Mouse (Mus musculus): Measurements from ENCODE around the gene Cyb561a3. TPM values are rescaled to one million over a fixed set of nuclear protein-coding genes. Genes with fewer than 3 reads are reported as not detected.

Cyb561a3 gene
- total and polyA plus RNA-seq, 3 experiments = 8.2 to 23.1 (median 18.0) TPM

DNA sequence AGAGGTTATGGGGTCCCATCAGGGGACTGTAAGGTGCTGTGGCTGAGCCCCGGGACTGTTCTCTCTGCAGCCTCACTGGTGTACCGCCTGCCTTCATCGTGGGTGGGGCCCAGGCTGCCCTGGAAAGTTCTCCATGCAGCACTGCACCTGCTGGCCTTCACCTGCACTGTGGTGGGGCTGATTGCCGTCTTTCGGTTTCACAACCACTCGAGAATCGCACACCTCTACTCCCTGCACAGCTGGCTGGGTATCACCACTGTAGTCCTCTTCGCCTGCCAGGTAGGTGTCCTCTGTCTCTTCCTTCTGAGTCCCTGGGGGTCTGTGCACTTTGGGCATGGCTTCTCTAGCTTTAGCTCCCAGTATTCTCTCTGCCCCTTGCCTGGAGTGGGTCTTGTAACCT, 8.1 kb downstream of the Cyb561a3 start:
- Histone ChIP-seq H3K4me3 (ENCODE audit: low read depth, low read length) (no peak overlapping the region), H3K27me3 (ENCODE audit: insufficient read depth, low read length) (no peaks in the 10 kb centered on the region), H3K4me1 (ENCODE audit: insufficient read depth, low read depth, low read length) (peaks cover 20% of the 10 kb centered on the region), H3K9me3 (replicated peaks) (no peaks in the 10 kb centered on the region), H3K36me3 (replicated peaks) (peaks cover 79% of the 10 kb centered on the region)
- no peak for TF ChIP-seq POLR2AphosphoS5 (IDR thresholded peaks at IDR 0.05; ENCODE audit: insufficient replicate concordance, low read depth, low read length)
- no peak for TF ChIP-seq GATA2 (IDR thresholded peaks at IDR 0.05; ENCODE audit: borderline replicate concordance, low read depth, low read length)
- TF ChIP-seq TAL1 (conservative IDR thresholded peaks at IDR 0.05; ENCODE audit: low read depth, low read length) = no peak
- no peak for TF ChIP-seq CTCF (IDR thresholded peaks at IDR 0.05; ENCODE audit: low read depth, low read length)
- TF ChIP-seq GATA1 (IDR thresholded peaks at IDR 0.05; ENCODE audit: borderline replicate concordance, low read length) = no peak
- no peak for DNase-seq (ENCODE audit: low spot score)
- no peak for ATAC-seq (ENCODE audit: extremely low read depth, insufficient number of reproducible peaks, low FRiP score, poor library complexity, severe bottlenecking)

DNA sequence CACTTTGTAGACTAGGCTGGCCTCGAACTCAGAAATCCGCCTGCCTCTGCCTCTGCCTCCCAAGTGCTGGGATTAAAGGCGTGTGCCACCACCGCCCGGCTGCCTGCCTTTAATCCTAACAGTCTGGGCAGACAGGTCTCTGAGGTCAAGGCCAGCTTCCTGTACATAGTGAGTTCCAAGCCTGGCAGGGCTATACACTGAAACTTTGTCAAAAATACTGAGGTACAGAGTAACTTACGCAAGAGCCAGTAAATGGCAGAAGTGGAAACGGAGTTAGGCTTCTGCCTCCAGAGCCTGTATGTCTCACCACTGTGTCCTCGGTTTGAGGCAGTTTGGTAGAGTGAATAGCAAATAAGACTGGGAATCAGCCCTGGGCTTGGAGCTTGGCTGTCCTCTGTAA, 10.3 kb downstream of the Cyb561a3 start:
- TF ChIP-seq GATA2 (IDR thresholded peaks at IDR 0.05; ENCODE audit: borderline replicate concordance, low read depth, low read length) (no peak), TAL1 (conservative IDR thresholded peaks at IDR 0.05; ENCODE audit: low read depth, low read length) (no peak), POLR2AphosphoS5 (IDR thresholded peaks at IDR 0.05; ENCODE audit: insufficient replicate concordance, low read depth, low read length) (no peak), CTCF (IDR thresholded peaks at IDR 0.05; ENCODE audit: low read depth, low read length) (no peak), GATA1 (IDR thresholded peaks at IDR 0.05; ENCODE audit: borderline replicate concordance, low read length) (no peak)
- Histone ChIP-seq H3K4me3 (ENCODE audit: low read depth, low read length) (no peak overlapping the region), H3K36me3 (replicated peaks) (peaks cover 80% of the 10 kb centered on the region), H3K27me3 (ENCODE audit: insufficient read depth, low read length) (no peaks in the 10 kb centered on the region), H3K9me3 (replicated peaks) (no peaks in the 10 kb centered on the region), H3K4me1 (ENCODE audit: insufficient read depth, low read depth, low read length) (peaks cover 8% of the 10 kb centered on the region; the same call in 1 of the 2 replicates)
- ATAC-seq (ENCODE audit: extremely low read depth, insufficient number of reproducible peaks, low FRiP score, poor library complexity, severe bottlenecking) = no peak
- DNase-seq (ENCODE audit: low spot score) = no peak

DNA sequence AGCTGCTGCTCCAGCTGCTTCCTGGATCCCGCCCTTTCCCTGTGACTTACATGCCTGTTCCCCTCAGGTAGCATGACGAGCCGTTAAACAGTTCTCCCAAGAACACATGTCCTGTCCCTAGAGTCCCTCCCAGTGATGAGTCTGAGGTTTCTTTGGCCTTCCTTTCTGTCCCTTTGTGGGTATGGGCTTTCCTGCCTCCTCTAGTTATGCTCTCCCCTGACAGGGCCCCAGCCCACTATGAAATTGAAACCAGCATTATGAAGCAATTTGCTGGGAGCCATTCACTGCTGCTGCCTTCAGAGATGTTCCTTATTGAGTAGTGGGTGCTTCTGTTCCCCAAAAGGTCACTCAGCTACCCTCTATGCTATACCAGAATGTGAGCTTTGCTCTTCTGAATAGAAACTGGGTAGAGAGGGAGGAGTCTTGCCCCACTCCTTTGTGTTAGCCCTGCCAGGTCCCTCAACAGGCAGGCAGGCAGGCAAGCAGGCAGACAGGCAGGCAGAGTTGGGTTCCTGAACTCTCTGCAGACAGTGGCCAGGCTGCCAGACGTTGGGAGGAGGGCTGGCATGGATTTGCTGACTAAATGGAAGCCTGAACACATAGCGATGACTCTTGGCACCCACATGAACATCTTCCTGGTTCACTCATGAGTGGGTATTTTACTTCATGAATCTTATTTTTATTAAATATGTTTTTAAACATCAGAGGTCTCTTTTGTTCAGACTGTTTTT, 12.3 kb downstream of the Cyb561a3 start:
- TF ChIP-seq CTCF (IDR thresholded peaks at IDR 0.05; ENCODE audit: low read depth, low read length) = no peak
- no peak for TF ChIP-seq GATA1 (IDR thresholded peaks at IDR 0.05; ENCODE audit: borderline replicate concordance, low read length)
- TF ChIP-seq GATA2 (IDR thresholded peaks at IDR 0.05; ENCODE audit: borderline replicate concordance, low read depth, low read length) = no peak
- TF ChIP-seq TAL1 (conservative IDR thresholded peaks at IDR 0.05; ENCODE audit: low read depth, low read length) = no peak
- no peak for TF ChIP-seq POLR2AphosphoS5 (IDR thresholded peaks at IDR 0.05; ENCODE audit: insufficient replicate concordance, low read depth, low read length)
- no peak overlapping the region for H3K4me3 ChIP-seq (ENCODE audit: low read depth, low read length)
- no peaks in the 10 kb centered on the region for H3K9me3 ChIP-seq (replicated peaks)
- H3K27me3 ChIP-seq (ENCODE audit: insufficient read depth, low read length) = no peaks in the 10 kb centered on the region
- ATAC-seq (ENCODE audit: extremely low read depth, insufficient number of reproducible peaks, low FRiP score, poor library complexity, severe bottlenecking) = no peak
- peaks cover 8% of the 10 kb centered on the region; the same call in 1 of the 2 replicates for H3K4me1 ChIP-seq (ENCODE audit: insufficient read depth, low read depth, low read length)
- peaks cover 85% of the 10 kb centered on the region for H3K36me3 ChIP-seq (replicated peaks)
- no peak for DNase-seq (ENCODE audit: low spot score)

DNA sequence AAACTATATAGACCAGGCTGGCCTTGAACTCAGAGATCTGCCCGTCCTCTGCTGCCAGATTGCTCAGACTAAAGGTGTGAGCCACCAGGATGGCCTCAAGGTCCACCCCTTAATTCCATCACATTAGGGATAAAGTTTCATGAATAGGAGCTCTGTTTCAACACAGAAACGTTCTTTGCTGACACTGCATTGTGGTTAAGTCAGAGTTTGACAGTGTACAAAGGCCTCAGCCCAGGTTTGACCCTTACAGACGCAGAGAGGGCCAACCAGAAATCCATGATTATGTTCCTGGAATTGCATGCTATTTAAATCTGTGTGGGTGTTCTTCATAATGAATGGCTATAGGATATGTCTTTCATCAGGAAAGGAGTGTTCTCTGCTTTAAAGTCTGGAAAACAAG, 13.3 kb downstream of the Cyb561a3 start:
- H3K27me3 ChIP-seq (ENCODE audit: insufficient read depth, low read length) = no peaks in the 10 kb centered on the region
- H3K4me3 ChIP-seq (ENCODE audit: low read depth, low read length) = no peak overlapping the region
- H3K4me1 ChIP-seq (ENCODE audit: insufficient read depth, low read depth, low read length) = peaks cover 8% of the 10 kb centered on the region; the same call in 1 of the 2 replicates
- no peaks in the 10 kb centered on the region for H3K9me3 ChIP-seq (replicated peaks)
- no peak for DNase-seq (ENCODE audit: low spot score)
- TF ChIP-seq POLR2AphosphoS5 (IDR thresholded peaks at IDR 0.05; ENCODE audit: insufficient replicate concordance, low read depth, low read length) (no peak), GATA1 (IDR thresholded peaks at IDR 0.05; ENCODE audit: borderline replicate concordance, low read length) (no peak)
- no peak for ATAC-seq (ENCODE audit: extremely low read depth, insufficient number of reproducible peaks, low FRiP score, poor library complexity, severe bottlenecking)
- peaks cover 87% of the 10 kb centered on the region for H3K36me3 ChIP-seq (replicated peaks)

DNA sequence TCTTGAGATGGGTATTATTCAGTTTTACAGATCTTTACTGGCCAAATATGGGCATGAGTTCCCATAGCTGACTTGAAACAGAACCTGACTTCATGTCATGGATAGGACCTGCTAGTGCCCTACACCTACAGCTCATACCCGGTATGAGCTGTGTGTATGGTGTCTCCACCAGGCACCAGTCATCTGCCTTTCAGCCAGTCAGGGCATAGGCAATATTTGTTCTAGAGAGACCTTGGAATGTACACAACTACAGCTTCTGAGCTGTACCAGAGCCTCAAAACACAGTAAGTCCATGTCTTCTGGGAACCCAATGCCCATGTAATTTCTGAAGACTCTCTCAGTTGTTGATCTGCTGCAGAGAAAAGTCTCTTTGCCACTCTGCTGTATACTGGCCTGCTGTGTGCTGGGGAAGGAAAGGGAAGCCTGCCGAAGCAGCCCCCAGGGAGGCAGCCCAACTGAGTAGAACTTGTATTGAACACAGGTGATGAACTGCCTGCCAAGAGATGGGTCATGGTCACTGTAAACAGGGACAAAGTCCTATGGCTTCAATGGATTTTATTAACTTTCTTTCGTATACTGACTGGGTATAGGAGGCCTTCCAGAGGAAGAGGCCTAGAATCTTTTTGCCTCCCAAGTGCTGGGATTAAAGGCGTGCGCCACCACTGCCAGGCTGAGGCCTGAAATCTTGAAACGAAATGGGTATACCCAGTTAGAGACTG, 14.8 kb downstream of the Cyb561a3 start:
- H3K36me3 ChIP-seq (replicated peaks) = peaks cover 93% of the 10 kb centered on the region
- no peaks in the 10 kb centered on the region for H3K27me3 ChIP-seq (ENCODE audit: insufficient read depth, low read length)
- no peak overlapping the region for H3K4me3 ChIP-seq (ENCODE audit: low read depth, low read length)
- no peaks in the 10 kb centered on the region for H3K9me3 ChIP-seq (replicated peaks)
- no peak for ATAC-seq (ENCODE audit: extremely low read depth, insufficient number of reproducible peaks, low FRiP score, poor library complexity, severe bottlenecking)
- H3K4me1 ChIP-seq (ENCODE audit: insufficient read depth, low read depth, low read length) = peaks cover 8% of the 10 kb centered on the region; the same call in 1 of the 2 replicates
- TF ChIP-seq GATA1 (IDR thresholded peaks at IDR 0.05; ENCODE audit: borderline replicate concordance, low read length) (no peak), POLR2AphosphoS5 (IDR thresholded peaks at IDR 0.05; ENCODE audit: insufficient replicate concordance, low read depth, low read length) (no peak), GATA2 (IDR thresholded peaks at IDR 0.05; ENCODE audit: borderline replicate concordance, low read depth, low read length) (no peak), TAL1 (conservative IDR thresholded peaks at IDR 0.05; ENCODE audit: low read depth, low read length) (no peak), CTCF (IDR thresholded peaks at IDR 0.05; ENCODE audit: low read depth, low read length) (no peak)
- no peak for DNase-seq (ENCODE audit: low spot score)

DNA sequence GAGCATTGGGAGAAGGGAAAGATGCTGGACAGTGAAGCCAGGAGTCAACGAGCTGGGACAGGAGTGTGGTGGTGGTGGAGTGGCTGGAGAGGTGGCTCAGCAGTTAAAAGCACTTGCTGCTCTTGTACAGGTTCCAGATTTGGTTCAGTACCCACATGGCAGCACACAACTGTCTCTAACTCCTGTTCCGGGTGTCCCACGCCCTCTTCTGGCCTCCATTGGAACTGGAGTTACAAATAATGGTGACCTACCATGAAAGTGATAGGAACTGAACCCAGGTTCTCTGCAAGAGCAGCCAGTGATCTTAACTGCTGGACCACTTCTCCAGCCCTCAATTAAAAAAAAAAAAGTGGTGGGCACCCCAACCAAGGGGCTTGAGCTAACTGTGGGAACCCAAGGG, 21.2 kb downstream of the Cyb561a3 start:
- Histone ChIP-seq H3K36me3 (replicated peaks) (peaks cover 83% of the 10 kb centered on the region), H3K4me1 (ENCODE audit: insufficient read depth, low read depth, low read length) (peaks cover 16% of the 10 kb centered on the region), H3K4me3 (ENCODE audit: low read depth, low read length) (no peak overlapping the region), H3K9me3 (replicated peaks) (no peaks in the 10 kb centered on the region), H3K27me3 (ENCODE audit: insufficient read depth, low read length) (no peaks in the 10 kb centered on the region)
- TF ChIP-seq CTCF (IDR thresholded peaks at IDR 0.05; ENCODE audit: low read depth, low read length) (no peak; the same call in 1 of the 2 replicates), POLR2AphosphoS5 (IDR thresholded peaks at IDR 0.05; ENCODE audit: insufficient replicate concordance, low read depth, low read length) (no peak), GATA2 (IDR thresholded peaks at IDR 0.05; ENCODE audit: borderline replicate concordance, low read depth, low read length) (no peak), GATA1 (IDR thresholded peaks at IDR 0.05; ENCODE audit: borderline replicate concordance, low read length) (no peak), TAL1 (conservative IDR thresholded peaks at IDR 0.05; ENCODE audit: low read depth, low read length) (no peak)
- ATAC-seq (ENCODE audit: extremely low read depth, insufficient number of reproducible peaks, low FRiP score, poor library complexity, severe bottlenecking) (no peak), DNase-seq (ENCODE audit: low spot score) (no peak)

All from G1E (cell line).